Mouse (Mus musculus): ENCODE measurements around the gene Prune1. TPM values are rescaled to one million over a fixed set of nuclear protein-coding genes. Genes with fewer than 3 reads are reported as not detected.
A peak's percentile ranks its signal among the peaks of the same experiment; 100 is the strongest.

Prune1 gene
- total RNA-seq, 1 experiment from 2014 or later: 8.1 TPM

DNA sequence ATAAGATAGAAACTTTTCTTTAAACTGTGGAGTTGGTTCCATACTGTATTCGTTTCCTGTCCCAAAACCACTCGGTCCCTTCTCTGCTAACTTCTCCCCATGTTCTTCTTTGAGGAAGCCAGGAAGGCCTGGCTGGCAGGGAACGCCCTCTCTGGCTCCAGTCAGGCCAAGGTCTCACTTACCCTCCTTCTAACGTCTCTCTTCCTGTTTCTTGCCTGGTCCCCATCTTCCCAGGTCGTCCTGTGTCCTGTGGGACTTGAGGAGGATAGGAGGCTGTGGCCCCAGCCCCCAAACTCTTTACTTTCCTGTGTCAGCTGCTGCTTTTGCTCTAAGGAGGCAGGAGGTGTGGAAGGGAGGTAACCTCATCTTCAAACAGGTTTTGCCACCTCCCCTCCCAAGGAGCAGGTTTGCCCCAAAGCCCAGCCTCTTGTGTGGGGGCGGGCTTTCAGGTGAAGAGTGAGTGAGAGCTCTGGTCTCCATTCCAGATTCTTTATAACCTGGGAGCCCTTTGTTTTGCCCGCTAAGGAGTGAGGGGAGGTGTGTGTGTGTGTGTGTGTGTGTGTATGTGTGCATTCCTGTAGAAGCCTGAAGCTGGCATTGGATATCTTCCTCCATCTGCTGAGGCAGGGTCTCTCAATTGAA lies 31.0 kb downstream of the Prune1 start, which contains the start of gene Bnipl:
TSS of gene Bnipl (minus strand) at position 411 of the 642 bp plus-strand sequence.
- no peak for ATAC-seq (replicated peaks; ENCODE audit: insufficient number of reproducible peaks, low FRiP score, low TSS enrichment, poor library complexity, severe bottlenecking)

DNA sequence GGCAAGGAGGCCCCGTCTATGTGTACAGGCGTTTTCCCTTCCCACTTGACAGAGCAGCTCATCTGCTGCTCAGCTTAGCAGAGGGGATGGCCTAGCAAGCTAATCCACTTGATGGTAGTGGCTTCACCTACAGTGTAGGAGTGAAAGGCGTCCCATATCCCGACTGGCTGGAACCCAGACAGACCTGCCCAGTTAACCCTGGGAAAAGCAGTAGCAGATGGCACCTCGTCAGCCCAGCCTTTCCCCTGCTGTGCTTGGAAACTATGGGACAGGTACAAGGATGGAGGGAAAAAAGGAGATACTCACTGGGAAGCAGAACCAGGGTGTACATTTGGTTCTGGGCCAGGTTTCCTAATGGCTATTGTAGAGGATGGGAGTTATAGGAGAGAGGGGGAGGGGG lies 31.5 kb downstream of the Prune1 start:
- no peak for ATAC-seq (replicated peaks; ENCODE audit: insufficient number of reproducible peaks, low FRiP score, low TSS enrichment, poor library complexity, severe bottlenecking)

- ATAC-seq (replicated peaks; ENCODE audit: insufficient number of reproducible peaks, low FRiP score, low TSS enrichment, poor library complexity, severe bottlenecking): no peak
Measured at GRCm38 (mm10) chr3:95247660-95248336, 34.1 kb downstream of the Prune1 start.

- no peak for ATAC-seq (replicated peaks; ENCODE audit: insufficient number of reproducible peaks, low FRiP score, low TSS enrichment, poor library complexity, severe bottlenecking)
Measured at GRCm38 (mm10) chr3:95246465-95247231, 35.2 kb downstream of the Prune1 start.

DNA sequence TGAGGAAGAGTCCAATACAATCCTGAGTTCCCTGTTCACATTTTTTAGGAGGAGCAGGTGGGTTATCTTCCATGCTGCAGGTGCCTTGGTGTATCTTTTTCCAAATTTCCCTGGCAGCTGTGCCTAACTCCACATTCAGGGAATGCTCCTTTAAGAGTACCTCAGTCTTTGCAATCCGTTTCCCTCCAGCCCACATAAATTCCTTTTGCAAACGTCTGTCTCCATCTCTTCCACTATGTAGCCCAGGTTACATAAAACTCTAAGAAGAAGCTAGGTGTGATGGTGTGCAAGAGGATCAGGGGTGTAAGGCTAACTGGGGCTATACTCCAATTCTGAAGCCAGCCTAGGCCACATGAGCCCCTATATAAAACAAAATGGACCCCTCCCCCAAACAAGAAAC lies 38.8 kb downstream of the Prune1 start:
- no peak for ATAC-seq (replicated peaks; ENCODE audit: insufficient number of reproducible peaks, low FRiP score, low TSS enrichment, poor library complexity, severe bottlenecking)

DNA sequence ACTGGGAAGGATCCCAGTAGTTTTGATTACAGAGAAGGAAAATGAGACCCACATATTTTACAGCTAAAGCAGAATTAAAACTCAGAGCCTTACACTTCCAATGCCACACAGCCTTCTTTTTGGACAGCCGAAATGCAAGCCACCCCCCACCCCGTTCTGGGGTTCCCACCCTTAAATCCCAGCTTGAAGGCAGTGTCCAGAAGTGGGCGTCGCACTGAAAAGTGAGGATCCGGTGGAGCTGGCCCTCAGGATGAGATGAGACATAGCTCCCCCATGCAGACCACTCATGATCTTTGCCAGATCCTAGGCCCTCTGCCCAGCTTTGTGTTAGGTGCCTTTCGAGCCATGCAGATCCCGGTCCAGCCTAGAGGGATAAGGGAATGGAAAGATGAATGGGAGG lies 40.4 kb downstream of the Prune1 start, which contains the start of gene Gm128:
TSS of gene Gm128 (minus strand) at position 101 of the 400 bp plus-strand sequence.
- ATAC-seq (replicated peaks; ENCODE audit: insufficient number of reproducible peaks, low FRiP score, low TSS enrichment, poor library complexity, severe bottlenecking): no peak

GRCm38 (mm10) chr3:95240900-95241299 lies 41.0 kb downstream of the Prune1 start:
- no peak for ATAC-seq (replicated peaks; ENCODE audit: insufficient number of reproducible peaks, low FRiP score, low TSS enrichment, poor library complexity, severe bottlenecking)

DNA sequence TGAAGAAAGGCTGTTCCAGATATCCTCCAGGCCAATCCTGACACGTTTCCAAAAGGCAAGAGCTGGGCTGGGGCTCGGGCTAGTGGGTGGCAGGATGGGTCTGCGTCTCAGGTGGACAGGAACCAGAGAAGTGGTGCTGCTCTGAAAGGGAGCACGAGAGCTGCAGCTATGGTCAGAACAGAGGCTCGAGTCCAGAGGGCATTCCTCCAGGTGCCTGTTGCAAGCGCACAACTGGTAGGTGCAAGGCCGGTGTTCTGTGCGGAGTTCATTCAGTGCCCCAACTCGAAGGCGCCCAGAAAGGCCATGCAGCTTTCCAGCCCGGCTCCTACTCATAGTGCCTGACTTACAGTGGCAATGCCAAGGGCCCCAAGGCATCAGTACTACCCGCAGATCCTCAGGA lies 41.9 kb downstream of the Prune1 start:
- no peak for ATAC-seq (replicated peaks; ENCODE audit: insufficient number of reproducible peaks, low FRiP score, low TSS enrichment, poor library complexity, severe bottlenecking)

DNA sequence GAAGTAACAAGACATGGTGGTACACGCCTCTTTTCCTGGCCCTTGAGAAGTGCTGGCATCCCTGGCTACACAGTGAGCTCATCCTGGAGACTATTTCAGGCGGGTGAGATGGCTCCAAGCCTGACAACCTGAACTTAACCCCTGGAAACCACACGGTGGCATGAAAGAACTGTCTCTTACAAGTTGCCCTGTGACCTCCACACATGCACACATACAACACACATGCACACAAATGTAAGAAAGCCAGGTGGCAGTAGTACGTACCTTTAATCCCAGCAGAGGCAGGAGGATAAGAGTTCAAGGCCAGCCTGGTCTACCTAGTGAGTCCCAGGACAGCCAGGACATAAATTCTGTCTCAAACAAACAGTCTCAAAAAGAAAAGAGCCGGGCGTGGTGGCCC lies 42.9 kb downstream of the Prune1 start:
- no peak for ATAC-seq (replicated peaks; ENCODE audit: insufficient number of reproducible peaks, low FRiP score, low TSS enrichment, poor library complexity, severe bottlenecking)

DNA sequence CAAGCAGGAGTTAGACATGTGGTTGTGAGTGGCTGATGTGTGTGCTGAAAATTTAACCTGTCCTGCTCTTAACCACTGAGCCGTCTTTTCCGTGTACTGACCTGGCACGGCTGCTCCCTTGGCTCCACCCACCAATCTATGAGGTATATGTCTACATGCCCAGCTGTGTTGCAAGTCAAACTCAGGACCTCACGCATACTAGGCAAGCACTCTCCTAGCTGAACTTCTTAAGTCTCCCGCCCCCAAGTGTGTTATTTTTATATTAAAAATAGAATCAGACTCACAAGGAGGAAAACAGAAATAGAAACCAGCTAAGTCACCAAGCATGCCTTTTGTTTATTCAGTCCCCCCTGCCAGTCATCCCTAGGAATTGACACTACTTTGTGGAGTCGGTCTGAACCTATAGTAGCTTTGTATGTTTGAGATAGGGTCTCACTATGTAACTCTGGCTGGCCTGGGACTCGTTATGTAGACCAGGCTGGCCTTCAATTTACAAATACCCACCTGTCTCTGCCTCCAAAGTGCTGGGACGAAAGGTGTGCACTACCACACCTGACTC lies 44.3 kb downstream of the Prune1 start:
- no peak for ATAC-seq (replicated peaks; ENCODE audit: insufficient number of reproducible peaks, low FRiP score, low TSS enrichment, poor library complexity, severe bottlenecking)

GRCm38 (mm10) chr3:95235386-95236301 lies 46.2 kb downstream of the Prune1 start:
- no peak for ATAC-seq (replicated peaks; ENCODE audit: insufficient number of reproducible peaks, low FRiP score, low TSS enrichment, poor library complexity, severe bottlenecking)

DNA sequence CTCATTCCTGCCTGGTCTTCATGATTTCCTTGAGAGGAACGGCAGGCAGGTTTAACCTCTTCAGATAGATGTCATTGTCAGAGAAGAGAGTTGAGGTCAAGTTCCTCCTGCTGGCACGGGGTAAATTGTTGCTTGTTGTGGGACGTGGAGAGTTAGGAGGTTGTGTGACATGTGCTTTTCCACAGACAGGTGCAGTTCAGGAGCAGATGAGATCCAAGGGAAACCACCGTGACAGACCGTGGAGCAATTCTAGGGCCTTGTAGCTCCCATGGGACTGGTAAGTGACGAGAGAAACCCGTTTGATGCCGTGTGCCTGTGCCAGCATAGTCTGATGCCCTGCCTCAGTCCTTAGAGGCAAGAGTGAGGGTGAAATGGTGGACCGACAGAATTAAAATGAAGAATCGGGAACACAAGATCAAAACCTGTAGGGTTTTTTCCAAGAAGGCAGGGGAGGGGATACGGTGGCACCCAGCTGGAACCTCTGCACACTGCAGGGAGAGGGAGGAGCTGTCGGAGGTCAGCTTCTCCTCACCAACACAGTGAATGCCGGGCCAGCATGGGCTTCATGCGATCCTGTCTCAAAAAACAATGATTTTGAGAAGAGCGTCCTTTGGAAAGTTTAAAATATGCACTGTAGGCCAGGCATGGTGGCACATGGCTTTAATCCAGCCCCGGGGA lies 48.4 kb downstream of the Prune1 start:
- no peak for ATAC-seq (replicated peaks; ENCODE audit: insufficient number of reproducible peaks, low FRiP score, low TSS enrichment, poor library complexity, severe bottlenecking)

DNA sequence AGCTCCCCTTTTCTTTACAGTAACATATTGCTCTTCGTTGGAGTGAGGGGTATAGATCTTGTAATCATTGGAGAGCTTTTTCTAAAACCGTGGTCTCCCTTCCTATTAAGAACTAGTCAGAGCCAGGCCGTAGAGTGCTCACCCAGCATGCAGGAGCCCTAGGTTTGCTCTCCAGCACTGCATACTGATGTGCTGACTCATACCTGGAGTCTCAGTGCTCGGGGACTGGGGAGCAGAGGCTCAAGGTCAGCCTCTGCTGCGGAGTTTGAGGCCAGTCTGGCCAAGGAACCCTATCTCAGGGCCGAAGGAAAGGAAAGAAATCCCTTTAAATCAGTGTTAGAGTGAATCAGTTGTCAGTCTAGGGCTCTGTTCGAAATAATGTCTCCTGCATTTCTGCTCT lies 49.1 kb downstream of the Prune1 start:
- no peak for ATAC-seq (replicated peaks; ENCODE audit: insufficient number of reproducible peaks, low FRiP score, low TSS enrichment, poor library complexity, severe bottlenecking)

GRCm38 (mm10) chr3:95231298-95232221 lies 50.3 kb downstream of the Prune1 start, which contains the start of gene Mllt11:
Gene Mllt11 (minus strand): TSS chr3:95232171.
- no peak for ATAC-seq (replicated peaks; ENCODE audit: insufficient number of reproducible peaks, low FRiP score, low TSS enrichment, poor library complexity, severe bottlenecking)

- peak; percentile 24; the same call in 1 of the 2 replicates for ATAC-seq (replicated peaks; ENCODE audit: insufficient number of reproducible peaks, low FRiP score, low TSS enrichment, poor library complexity, severe bottlenecking)
Measured at GRCm38 (mm10) chr3:95230495-95231297, 51.2 kb downstream of the Prune1 start.

Data from monocyte, adult 5-6 weeks (primary cell).